Mouse (Mus musculus): ENCODE measurements around the gene St13.

GRCm38 (mm10) chr15:81392997-81393396, 6.9 kb downstream of the St13 start:
- TF ChIP-seq CTCF (IDR thresholded peaks at IDR 0.05; ENCODE audit: control insufficient read depth, insufficient read depth, low read length): no peak
- no peak for TF ChIP-seq POLR2A (IDR thresholded peaks at IDR 0.05; ENCODE audit: borderline replicate concordance, control insufficient read depth, low read depth, low read length)
